Mouse (Mus musculus) bone marrow, adult 2 months (tissue): Measurements from ENCODE around the gene Pdxdc1.

Experiments used
- CTCF ChIP-seq: fragments of 200-500 bp; IDR thresholded peaks from 2 replicates; pipeline ENCODE4 v1.5.1; 2011; ENCODE audit warnings: low read length, control low read depth; ENCODE audit not compliant: control insufficient read depth, insufficient read depth
- POLR2A ChIP-seq: fragments of 200-500 bp; IDR thresholded peaks from 2 replicates; pipeline ENCODE4 v1.6.1; 2011; ENCODE audit warnings: low read depth, mild to moderate bottlenecking, control low read depth, low read length, borderline replicate concordance; ENCODE audit not compliant: control insufficient read depth

DNA sequence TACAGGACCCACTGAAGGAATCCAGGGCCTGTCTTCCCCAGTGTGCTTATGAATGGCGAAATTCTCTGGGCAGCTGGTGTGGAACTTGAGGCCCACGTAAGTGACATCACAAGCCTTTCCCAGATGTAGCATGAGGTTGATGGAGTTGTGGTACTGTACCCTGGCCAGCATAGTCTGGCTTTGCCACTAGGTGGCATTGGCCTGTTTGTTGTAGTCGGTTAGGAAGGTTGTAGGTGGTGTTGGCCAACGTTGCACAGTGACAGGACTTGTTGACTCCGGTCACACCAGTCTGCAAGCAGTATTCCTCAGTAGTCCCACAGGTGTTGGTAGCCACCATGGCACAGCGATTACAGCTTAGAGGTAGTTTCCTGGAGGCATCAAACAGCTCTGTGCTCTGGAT, 18.1 kb upstream of the Pdxdc1 start:
- TF ChIP-seq CTCF (peak; percentile 39; the same call in 1 of the 2 replicates), POLR2A (no peak)
